Mouse (Mus musculus) frontal cortex, postnatal 14 days (tissue): ENCODE data around the gene Meox1.

Experiments
- DNase-seq, 2 experiments: peaks; one replicate each; pipeline ENCODE4 v3.0.0; 2022; ENCODE audit warnings: low spot score in 2 of 2

Gene Meox1

DNA sequence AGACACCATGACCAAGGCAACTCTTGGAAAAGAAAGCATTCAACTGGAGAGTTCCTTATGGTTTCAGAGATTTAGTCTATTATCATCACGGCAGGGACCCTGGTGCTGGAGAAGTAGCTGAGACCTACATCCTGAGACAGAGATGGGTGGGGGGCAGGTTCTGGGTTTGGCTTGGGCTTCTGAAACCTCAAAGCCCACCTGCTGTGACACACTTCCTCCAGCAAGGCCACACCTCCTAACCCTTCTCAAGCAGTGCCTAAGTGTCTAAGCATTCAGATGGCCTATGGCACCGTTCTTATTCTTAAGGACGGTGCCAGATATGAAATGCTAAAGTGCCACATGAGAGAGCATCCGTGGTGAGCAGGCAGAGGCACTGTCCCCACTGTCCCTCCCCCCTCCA is 4.2 kb upstream of the Meox1 start:
- no peak for DNase-seq

DNA sequence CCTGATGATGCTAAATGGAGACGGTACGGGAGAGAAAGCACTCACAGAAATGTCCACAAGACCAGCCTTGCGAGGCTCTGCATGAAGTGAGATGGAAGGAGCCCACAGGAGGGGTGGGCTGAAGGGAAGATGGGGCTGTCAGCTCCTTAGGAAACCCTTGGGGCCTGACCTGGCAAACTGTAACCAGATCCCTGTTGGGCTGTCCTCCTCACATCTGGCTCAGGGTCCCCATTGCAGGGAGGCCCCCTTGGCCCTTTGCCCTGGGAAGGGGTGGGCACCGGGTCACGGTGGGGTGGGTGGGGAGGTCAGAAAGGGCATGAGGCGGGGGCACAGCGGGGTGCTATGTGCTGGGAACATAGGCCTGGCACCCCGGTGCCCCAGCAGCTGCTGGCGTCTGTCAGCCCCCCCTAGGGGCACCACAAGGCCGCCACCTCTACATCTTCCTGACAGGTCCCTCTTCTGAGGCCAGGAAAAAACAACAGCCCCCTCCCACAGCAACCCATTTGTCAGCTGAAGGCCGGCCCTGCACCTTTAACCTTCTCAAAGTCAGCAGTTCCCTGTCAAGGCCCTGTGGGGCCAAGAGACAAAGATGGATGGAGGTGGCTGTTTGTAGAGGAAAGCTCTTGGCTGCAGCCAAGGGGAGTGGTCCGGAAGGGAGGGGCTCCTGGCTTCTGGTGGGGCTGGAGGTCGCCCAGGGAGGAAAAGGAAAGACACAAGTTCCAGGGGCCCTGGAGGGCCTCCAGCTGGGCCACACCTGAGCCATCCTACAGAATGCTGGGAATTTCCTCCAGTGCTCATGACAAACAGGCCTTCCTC is 2.6 kb upstream of the Meox1 start:
- DNase-seq: no peak

GRCm38 (mm10) chr11:101893560-101893959 is 614 bp downstream of the Meox1 start:
- DNase-seq: no peak

- DNase-seq: no peak
Measured at GRCm38 (mm10) chr11:101891451-101891850, 2.7 kb downstream of the Meox1 start.

- no peak for DNase-seq
Measured at GRCm38 (mm10) chr11:101889781-101890180, 4.4 kb downstream of the Meox1 start.

DNA sequence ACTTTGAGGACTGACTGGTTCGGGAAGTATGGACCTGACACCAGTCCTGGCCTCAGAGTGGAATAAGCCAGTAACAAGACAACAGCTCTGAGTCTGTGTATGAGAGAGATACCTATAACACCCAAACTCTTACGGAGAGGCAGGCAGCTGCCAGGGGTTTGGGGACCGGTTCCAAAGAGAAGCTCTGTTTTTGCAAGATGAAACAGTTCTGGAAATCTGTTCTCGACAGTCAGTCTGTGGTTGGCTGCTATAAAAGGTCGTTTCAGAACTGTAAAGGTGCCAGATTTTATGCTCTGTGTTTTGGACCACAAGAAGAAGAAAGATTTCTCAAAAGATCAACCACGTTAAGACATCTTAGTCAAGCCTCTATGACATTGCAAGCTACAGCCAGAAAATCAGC is 5.4 kb downstream of the Meox1 start:
- DNase-seq: no peak

DNA sequence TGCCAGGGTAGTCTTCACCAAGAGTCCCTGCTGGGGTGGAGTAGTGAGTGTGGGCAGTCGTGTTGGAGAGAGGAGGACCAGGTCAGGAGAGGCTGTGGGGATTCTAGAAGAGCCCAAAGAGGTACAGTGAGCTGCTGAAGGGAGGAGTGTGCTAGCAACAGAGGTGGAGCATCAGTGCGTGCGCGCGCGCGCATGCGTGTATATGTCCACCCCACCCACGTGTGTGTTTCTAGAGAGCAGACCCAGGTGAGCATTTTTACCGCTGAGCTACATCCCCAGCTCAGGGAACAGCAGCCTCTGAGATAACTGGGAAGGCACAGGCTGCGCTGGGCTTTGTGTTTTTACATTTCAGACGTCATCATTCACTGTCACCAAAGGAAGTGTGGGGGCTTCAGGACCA is 7.7 kb downstream of the Meox1 start:
- DNase-seq: no peak

GRCm38 (mm10) chr11:101885881-101886319 is 8.3 kb downstream of the Meox1 start:
- no peak for DNase-seq

DNA sequence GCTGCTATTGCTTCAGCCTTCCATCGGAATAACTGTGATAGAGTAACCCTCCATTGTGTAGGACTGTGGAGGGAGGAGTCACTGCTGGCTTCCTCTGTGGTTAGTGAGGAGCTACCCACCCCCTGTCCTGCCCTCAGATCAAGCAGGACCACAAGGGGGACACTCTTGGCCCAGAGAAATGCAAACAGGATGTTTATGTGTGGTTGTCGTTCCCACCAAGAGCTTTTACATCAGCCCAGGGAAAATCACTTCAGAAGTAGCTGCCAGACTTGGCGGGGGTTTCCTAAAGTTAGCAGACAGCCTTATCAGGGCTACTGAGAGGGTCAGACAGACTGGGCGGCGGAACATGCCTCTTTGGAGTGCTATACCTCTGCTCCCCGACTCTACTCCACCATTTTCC is 8.9 kb downstream of the Meox1 start:
- no peak for DNase-seq

DNA sequence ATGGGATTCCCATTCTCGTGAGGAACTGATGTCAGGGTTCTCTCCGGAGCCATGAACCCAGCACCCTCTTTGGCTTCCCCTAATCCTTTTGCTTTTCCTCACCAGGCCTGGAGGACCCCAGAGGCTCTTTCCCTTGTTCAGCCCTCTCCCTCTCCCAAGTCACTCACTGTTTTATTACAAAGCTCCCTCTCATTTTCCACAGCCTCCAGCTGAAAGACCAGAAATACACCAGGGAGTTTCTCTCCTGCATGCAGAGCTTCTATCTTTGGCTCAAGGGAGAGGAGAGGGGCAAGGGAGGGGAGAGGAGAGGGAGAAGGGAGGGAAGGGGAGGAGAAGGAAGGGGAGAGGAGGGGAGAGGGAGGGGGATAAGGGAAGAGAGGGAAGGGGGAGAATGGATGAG is 10.3 kb downstream of the Meox1 start:
- no peak for DNase-seq

- DNase-seq: no peak
Measured at GRCm38 (mm10) chr11:101882500-101883290, 11.5 kb downstream of the Meox1 start.

DNA sequence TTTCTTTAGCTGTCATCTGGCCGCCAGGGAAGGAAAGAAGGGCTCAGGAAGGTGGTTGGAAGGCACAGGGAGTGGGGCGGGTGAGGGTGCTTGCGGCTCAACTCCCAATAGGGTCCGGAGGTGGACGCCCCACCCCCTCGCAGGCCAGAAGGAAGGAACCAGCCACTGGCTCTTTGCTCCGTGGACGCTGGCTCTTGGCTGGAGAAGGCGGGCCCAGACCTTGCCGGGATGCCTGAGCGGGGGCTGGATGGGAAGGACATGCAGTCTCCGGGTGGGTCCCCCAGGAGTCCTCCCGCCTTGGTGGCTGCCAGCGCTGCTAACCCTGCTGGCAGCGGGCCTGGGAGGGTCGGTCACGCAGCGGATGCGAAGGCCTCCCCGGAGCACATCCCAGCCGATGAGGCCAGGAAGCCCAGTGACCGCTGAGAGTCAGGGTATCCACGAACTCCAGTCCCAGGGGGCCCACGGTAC is 12.5 kb downstream of the Meox1 start:
- DNase-seq: no peak

GRCm38 (mm10) chr11:101881185-101881584 is 13.0 kb downstream of the Meox1 start:
- DNase-seq: no peak

- no peak for DNase-seq
Measured at GRCm38 (mm10) chr11:101879672-101880071, 14.5 kb downstream of the Meox1 start.

- no peak for DNase-seq
Measured at GRCm38 (mm10) chr11:101878696-101879095, 15.5 kb downstream of the Meox1 start.

DNA sequence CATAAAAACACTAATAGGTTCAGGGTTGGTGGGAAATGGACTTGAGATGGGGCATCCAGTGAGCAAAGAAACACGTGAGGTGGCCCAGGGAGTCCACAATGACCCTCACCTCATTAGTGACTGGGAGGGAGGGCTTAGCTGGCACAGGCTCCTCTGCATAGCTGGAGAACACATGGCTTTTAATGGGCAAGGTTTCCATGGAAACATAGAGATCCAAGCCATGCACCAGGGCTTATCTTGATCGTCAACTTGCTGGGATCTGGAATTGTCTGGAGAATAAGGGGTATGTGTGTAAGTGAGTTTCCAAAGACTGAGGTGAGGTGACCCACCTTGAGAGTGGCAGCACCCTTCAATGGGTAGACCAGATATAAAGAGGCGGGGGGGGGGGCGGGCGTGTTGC is 19.2 kb downstream of the Meox1 start:
- DNase-seq: no peak

DNA sequence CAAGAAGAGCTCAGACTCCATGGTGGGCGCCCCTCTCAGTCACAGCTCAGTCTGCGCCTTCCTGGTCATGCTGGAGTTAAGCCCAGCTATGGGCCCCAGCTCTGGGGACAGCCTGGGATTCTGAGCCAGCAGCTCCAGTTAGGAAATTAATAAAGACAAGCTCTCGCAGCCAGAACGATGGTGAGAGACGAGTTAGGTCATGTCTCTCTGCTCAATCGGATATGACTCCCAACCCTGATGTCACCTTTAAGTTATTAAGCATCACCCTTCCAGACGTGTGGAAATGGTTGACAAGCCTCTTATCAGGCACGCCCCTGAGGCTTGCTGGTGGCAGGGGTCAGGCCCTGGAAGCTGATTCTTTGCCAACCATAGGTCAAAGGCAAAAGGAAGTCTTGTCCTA is 20.3 kb downstream of the Meox1 start:
- DNase-seq: no peak

- DNase-seq: no peak
Measured at GRCm38 (mm10) chr11:101871435-101871834, 22.7 kb downstream of the Meox1 start.

DNA sequence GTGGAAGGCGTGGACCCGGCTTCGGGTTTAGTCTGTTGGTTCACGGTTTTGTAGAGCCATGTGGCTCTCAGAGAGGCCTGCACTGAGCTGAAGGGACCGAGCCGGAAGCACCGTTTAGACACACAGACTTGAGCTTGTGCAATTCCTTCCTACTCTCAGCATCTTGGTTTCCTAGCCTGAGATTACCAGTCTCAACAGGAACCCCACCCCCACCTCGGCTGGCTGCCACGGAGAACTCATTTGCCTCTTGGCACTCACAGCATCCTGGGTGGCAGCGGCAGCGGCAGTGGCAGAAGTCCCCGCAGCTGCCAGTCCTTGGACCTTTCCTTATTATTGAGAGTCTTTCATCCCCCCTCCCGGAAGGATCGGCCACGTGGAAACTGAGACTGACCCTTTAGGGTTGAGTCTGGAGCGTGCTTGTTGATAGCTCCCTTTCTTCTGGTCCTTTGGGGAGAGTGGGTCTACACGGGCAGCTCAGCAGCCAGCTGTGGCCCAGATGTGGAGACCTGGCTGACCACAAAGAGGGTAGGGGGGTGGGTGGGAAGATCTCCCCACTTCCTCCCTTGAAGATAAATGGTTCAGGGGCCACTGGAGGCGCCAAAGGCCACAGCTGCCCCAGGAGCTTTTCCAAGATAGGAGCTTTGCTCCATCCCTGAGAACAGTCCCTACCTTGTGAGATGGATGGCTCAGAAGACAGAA is 24.0 kb downstream of the Meox1 start:
- DNase-seq: peak; percentile 42 to 47

- DNase-seq: no peak
Measured at GRCm38 (mm10) chr11:101867513-101868052, 26.6 kb downstream of the Meox1 start.

GRCm38 (mm10) chr11:101858742-101859141 is 35.4 kb downstream of the Meox1 start:
- DNase-seq: no peak
